Mouse (Mus musculus) stomach, embryonic 15.5 days (tissue): ENCODE results near the gene Ivd. TPM values are rescaled to one million over a fixed set of nuclear protein-coding genes. Genes with fewer than 3 reads are reported as not detected.

ENCODE experiments used
- ATAC-seq: fragments of 200-750 bp; cut with Nextera tagmentation; 2 replicates; pipeline ENCODE4 v1.8.0; 2017; ENCODE audit warnings: low read depth, moderate number of reproducible peaks, moderate TSS enrichment; ENCODE audit not compliant: insufficient read depth, low FRiP score
- H3K27ac ChIP-seq: fragments of 300-500 bp; sonication (generic); 2 replicates; pipeline ENCODE4 v1.5.1; 2015; ENCODE audit warnings: mild to moderate bottlenecking, inconsistent platforms
- H3K27me3 ChIP-seq: fragments of 300-500 bp; sonication (generic); replicated peaks from 2 replicates; pipeline ENCODE4 v1.6.1; 2015; ENCODE audit warnings: inconsistent platforms
- H3K36me3 ChIP-seq: fragments of 300-500 bp; sonication (generic); 2 replicates; pipeline ENCODE4 v1.6.1; 2015; ENCODE audit warnings: inconsistent platforms
- H3K4me1 ChIP-seq: fragments of 300-500 bp; sonication (generic); 2 replicates; pipeline ENCODE4 v1.6.1; 2015; ENCODE audit warnings: inconsistent platforms
- H3K4me2 ChIP-seq: fragments of 300-500 bp; sonication (generic); 2 replicates; pipeline ENCODE4 v1.6.1; 2015; ENCODE audit warnings: mild to moderate bottlenecking, inconsistent platforms
- H3K4me3 ChIP-seq: fragments of 300-500 bp; sonication (generic); replicated peaks from 2 replicates; pipeline ENCODE4 v1.5.1; 2015; ENCODE audit warnings: inconsistent platforms
- H3K9ac ChIP-seq: fragments of 300-500 bp; sonication (generic); 2 replicates; pipeline ENCODE4 v1.6.1; 2015; ENCODE audit warnings: inconsistent platforms
- H3K9me3 ChIP-seq: fragments of 300-500 bp; sonication (generic); 2 replicates; pipeline ENCODE4 v1.6.1; 2016; ENCODE audit warnings: inconsistent platforms
- WGBS: fragments of 180-500 bp; shearing (Covaris S2); methylation state at CpG from one replicate; pipeline ENCODE4 v1.1.7; 2015; 5-methylcytosine and 5-hydroxymethylcytosine counted together
- polyA plus RNA-seq: library from polyadenylated mRNA; unstranded; fragments of >200 nt; fragmentation: Nextera tagmentation; extraction: Ambion mirVana; gene quantifications from 2 replicates; pipeline ENCODE4 v1.2.1, GENCODE M21; 2015

The Ivd gene
- polyA plus RNA-seq, 1 experiment from 2014 or later, result 55.1 TPM

DNA sequence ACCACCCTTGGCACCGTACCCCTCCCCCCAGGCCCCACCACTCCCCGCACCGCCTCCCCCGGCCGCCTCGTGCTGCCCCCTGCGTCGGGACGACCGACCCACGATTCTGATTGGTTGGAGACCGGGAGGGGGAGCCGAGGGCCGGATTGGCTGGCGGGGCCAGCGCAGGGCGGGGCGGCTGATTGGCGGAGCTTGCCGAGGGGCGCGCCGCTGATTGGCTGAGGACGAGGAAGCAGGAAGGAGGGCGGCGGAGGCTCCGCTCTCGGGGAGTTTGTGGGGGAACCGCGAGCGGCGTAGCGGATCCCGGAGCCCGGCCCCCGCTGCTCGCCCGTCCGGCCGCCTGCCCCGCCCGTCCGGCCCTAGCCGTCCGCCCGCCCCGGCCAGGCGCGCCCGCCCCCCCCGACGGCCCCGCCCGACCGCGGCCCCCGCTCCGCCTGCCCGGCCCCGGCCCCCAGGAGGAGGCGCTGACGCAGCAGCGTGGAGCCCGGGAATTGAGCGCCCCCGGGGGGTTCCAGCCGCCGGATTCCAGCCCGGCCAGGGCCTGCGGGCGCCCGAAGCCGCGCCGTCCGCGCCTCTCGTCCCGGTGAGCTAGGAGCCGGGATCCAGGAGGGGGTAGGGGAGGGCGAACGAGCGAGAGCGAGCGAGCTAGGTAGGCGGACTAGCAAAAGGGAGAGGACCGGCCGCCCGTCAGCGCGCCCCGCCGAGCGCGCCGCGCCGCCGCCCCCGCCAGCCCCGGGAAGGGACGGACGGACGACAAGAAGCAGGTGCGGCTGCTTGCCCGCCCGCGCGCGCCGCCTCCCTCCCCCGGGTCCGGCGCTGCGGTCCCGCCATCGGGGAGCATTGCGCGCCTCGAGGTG is 39.6 kb downstream of the Ivd start:
- H3K27me3 ChIP-seq, result peaks cover 41% of the 10 kb centered on the region
- no peaks in the 10 kb centered on the region for H3K36me3 ChIP-seq
- H3K9me3 ChIP-seq, result no peaks in the 10 kb centered on the region
- H3K27ac ChIP-seq, result peak overlapping the region; percentile 70
- ATAC-seq, result peak; percentile 91
- peak overlapping the region; percentile 94 for H3K4me3 ChIP-seq
- under 1% methylated on average over 95 of the region's 120 CpGs for WGBS
- H3K4me1 ChIP-seq, result peaks cover 39% of the 10 kb centered on the region
- peak overlapping the region; percentile 82 for H3K9ac ChIP-seq
- peak overlapping the region; percentile 97 for H3K4me2 ChIP-seq

DNA sequence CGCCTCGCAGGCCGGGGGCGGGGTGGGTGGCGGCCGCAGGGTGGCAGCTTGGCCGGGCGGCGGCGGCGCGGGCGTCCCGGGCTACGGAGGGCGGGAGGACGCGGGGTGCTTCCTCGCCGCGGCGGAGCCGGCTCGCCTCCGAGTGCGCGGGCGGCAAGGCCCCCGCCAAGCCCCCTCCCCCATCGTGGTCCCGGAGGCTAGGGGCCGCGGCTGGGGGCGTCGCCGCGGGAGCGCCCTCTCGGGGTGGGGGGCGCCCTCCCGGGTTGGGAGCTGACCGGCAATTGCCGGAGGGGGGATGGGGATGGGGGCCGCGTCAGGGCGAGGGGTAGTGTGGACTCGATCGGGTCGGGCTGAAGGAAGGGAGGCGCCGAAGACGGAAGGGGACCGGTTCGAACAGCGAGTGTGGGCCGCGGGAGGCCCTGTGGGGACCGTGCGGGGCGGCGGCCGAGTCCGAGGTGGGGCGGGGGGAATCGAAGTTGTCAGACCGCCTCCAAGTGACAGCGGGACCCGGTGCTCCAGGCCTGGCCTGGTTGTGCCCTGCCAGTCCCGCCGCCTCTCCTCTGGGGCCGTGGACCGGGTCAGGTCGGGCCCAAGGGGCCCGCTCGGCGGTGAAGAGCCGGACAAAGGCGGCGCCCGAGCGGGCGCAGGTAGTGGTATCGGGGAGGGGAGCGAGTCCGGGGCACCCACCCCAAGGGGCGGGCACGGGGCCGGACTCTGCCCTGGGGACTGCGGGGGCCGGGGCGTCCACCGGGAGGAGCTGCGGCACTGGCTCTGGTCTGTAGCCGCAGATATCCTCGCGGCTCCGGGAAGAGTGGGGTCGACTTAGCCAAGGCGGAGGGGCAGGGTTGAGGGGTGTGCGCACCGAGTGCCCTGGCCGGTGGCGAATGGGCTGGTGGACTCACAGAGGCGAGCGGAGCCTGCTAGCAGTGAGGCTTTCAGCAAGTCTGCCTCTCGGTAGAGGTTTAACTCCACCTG is 40.6 kb downstream of the Ivd start:
- Histone ChIP-seq H3K4me2 (peak overlapping the region; percentile 97), H3K36me3 (no peaks in the 10 kb centered on the region), H3K27ac (peak overlapping the region; percentile 70), H3K4me1 (peaks cover 30% of the 10 kb centered on the region), H3K9ac (peak overlapping the region; percentile 82), H3K9me3 (no peaks in the 10 kb centered on the region), H3K27me3 (peaks cover 32% of the 10 kb centered on the region), H3K4me3 (peak overlapping the region; percentile 94)
- peak; percentile 28 for ATAC-seq
- WGBS, result 2% methylated on average over 67 of the region's 106 CpGs

DNA sequence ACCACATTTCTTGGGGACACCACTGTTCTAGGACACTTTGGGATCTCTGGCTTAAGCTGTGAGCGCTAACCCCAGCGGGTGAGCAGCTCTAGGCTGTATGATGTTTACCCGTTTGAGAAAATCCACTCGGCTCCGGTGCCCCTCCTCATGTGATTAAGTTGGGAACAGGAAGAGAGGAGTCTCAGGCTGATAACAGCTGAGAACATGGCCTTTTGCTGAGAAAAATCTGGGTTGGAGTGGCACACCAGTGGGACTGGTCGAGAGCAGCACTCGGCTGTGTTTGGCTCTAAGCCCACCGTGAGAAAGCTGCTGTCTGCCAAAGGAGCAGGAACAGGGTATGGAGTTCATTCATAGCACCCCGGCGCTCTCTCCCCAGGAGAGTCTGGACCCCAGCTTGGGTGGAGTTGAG is 41.6 kb downstream of the Ivd start:
- H3K4me2 ChIP-seq, result peak overlapping the region; percentile 97
- H3K27me3 ChIP-seq, result peaks cover 22% of the 10 kb centered on the region
- peak overlapping the region; percentile 94 for H3K4me3 ChIP-seq
- no peak overlapping the region for H3K27ac ChIP-seq
- no peak overlapping the region for H3K9ac ChIP-seq
- no peak for ATAC-seq
- peaks cover 28% of the 10 kb centered on the region for H3K4me1 ChIP-seq
- H3K36me3 ChIP-seq, result no peaks in the 10 kb centered on the region
- no peaks in the 10 kb centered on the region for H3K9me3 ChIP-seq
- WGBS, result 14% methylated on average over 10 of the region's 10 CpGs

DNA sequence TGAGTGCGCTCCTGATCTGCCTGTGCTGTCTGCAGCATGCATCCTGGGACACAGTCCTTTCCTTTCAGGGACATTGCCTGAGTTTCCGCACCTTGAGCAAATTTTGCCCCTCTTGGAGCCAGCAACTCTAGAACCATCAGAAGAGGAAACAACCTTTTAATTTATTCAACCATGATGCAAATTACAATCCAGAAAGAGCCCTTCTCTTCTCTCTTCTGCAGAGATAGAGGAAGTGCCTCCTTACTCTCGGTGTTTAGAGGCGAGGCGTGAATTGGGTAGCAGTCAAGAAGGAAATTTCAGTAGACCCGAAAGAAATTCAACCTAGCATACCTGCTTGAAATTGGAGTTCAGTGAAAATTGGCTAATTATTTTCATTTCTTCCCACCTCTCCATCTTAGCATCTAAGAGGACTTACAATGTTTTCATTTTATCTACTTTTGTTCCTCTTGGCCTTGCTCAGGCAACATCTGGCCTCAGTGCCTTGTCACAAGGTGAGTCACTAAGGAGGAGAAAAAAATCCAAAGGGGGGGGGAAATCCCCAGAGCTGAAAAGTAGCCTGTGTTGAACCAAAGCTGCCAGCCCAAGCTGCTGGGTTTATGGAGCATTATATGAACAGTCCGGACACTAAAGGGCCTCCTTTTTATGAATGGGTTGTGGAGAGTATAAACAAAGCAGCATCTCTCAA is 43.8 kb downstream of the Ivd start:
- peaks cover 23% of the 10 kb centered on the region for H3K4me1 ChIP-seq
- no peak overlapping the region for H3K27ac ChIP-seq
- no peak overlapping the region for H3K4me2 ChIP-seq
- WGBS, result 84% methylated on average over 7 of the region's 7 CpGs
- H3K36me3 ChIP-seq, result no peaks in the 10 kb centered on the region
- H3K9me3 ChIP-seq, result no peaks in the 10 kb centered on the region
- H3K9ac ChIP-seq, result no peak overlapping the region
- ATAC-seq, result no peak
- H3K4me3 ChIP-seq, result no peak overlapping the region
- H3K27me3 ChIP-seq, result 0 out of 2 replicates have a peak, but pooled peaks cover 4% of the 10 kb centered on the region

DNA sequence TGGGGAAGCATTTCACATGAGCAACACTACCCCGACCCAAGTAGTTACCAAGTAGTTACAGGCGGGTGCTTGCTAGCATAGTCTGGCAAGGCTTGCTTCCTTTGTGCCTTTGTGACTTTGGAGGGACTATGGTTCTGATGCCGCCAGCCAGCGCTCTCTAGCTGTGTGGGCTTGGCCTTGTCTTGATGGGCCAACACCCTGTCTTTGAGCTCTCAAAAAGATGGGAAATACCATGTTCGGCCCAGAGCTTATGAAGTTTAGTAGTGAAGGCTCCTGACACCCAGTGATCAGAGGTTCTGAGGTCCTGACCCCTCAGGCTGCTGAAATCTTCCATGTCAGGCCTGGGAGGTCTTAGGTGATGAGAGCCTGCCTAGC is 44.4 kb downstream of the Ivd start:
- ATAC-seq, result no peak
- no peak overlapping the region for H3K9ac ChIP-seq
- peaks cover 19% of the 10 kb centered on the region for H3K4me1 ChIP-seq
- no peak overlapping the region for H3K4me2 ChIP-seq
- WGBS, result 87% methylated on average over 5 of the region's 5 CpGs
- no peak overlapping the region for H3K27ac ChIP-seq
- no peaks in the 10 kb centered on the region for H3K9me3 ChIP-seq
- no peaks in the 10 kb centered on the region for H3K27me3 ChIP-seq
- H3K4me3 ChIP-seq, result no peak overlapping the region
- H3K36me3 ChIP-seq, result no peaks in the 10 kb centered on the region

DNA sequence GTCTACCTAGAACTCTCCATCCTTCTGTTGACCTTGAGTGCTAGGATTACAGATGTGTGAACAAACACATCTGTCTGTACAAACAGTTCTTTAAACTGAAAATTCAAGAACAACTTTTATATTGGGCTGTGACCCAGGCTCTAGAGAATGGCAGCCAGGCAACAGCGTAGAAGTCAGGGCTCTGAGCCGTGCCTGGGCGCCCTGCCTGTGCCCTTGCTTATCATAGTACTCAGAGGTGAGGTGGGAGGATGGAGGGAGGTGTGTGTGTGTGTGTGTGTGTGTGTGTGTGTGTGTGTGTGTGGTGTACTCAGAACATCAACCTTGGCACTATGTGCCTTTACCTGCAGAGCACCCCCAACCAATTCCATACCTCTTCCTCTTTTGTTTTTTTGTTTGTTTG is 46.0 kb downstream of the Ivd start:
- Histone ChIP-seq H3K27me3 (no peaks in the 10 kb centered on the region), H3K27ac (no peak overlapping the region), H3K4me1 (peaks cover 13% of the 10 kb centered on the region), H3K9me3 (no peaks in the 10 kb centered on the region), H3K9ac (no peak overlapping the region), H3K4me3 (no peak overlapping the region), H3K36me3 (no peaks in the 10 kb centered on the region), H3K4me2 (no peak overlapping the region)
- ATAC-seq, result no peak
- 84% methylated on average over 3 of the region's 3 CpGs for WGBS

DNA sequence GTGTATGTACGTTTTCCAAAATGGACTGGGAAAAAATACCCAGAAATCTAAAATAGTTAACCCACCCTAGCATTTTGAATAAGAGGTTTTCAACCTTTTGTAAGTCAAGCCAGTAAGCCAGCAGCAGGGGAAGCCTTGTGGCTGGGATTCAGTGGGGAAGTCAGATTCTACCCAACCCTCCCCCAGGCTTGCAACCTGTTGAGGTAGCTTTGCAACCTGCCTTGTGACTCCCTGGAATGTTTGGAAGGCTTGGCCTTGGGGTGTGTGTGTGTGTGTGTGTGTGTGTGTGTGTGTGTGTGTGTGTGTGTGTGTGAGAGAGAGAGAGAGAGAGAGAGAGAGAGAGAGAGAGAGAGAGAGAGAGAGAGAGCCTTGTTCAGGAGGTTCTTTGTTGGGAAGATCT is 47.4 kb downstream of the Ivd start:
- Histone ChIP-seq H3K4me3 (no peak overlapping the region), H3K27ac (no peak overlapping the region), H3K36me3 (no peaks in the 10 kb centered on the region), H3K27me3 (no peaks in the 10 kb centered on the region), H3K4me2 (no peak overlapping the region), H3K4me1 (peaks cover 18% of the 10 kb centered on the region), H3K9ac (no peak overlapping the region), H3K9me3 (no peaks in the 10 kb centered on the region)
- ATAC-seq, result no peak
- WGBS, result 78% methylated on average over 1 of the region's 1 CpGs

DNA sequence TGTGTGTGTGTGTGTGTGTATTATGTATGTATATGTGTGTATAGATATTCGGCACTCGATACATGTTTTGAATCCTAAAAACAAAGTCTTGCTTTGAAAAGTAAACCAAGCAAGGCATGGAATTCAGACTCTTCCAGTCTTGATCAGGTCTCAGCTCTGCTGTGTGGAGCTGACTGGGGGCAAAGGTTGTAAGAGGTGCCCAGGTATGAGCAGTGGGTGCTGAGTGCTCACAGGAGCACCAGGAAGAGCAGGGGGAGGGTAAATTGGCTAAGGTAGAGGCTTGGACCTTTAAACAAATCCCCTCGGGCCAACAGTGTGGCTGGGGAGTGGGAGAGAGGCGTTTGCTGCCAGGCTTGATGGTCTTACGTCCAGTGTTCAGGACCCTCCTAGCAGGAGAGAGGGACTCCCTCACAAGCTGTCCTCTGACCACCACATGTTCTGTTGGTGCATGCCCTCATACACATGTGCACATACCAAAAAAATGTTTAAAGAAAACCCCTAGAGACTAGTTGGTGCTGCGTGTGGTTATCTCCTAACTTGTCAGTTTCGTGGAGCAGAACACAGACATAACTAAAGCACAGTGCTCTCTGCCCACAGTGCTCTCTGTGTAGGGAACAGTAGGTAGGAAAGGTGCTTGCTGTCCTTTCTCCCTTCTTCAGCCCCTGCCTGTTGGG is 49.0 kb downstream of the Ivd start:
- Histone ChIP-seq H3K4me1 (peaks cover 24% of the 10 kb centered on the region), H3K9me3 (no peaks in the 10 kb centered on the region), H3K36me3 (no peaks in the 10 kb centered on the region), H3K27me3 (no peaks in the 10 kb centered on the region), H3K4me2 (no peak overlapping the region), H3K27ac (no peak overlapping the region), H3K9ac (no peak overlapping the region), H3K4me3 (no peak overlapping the region)
- WGBS, result 65% methylated on average over 7 of the region's 7 CpGs
- no peak for ATAC-seq

DNA sequence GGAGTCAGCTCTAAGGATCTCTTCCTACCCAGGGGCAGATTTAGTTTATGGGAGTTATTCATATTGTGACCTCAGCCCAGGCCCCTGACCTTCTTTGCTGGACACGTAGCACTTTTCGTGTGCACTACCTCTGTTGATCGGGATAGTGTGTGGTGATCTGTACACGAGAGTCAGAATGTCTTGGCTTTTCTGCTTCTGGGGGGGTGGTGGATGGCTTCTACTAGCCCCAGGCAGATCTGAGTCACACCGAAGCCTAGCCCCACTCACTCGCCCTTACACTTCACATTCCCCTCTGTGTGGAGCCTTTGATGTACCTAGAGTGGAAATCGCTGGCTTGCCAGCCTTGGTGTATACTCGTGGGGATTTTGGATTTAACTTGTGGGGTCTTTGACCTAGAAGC is 51.0 kb downstream of the Ivd start:
- H3K9ac ChIP-seq, result no peak overlapping the region
- WGBS, result 79% methylated on average over 8 of the region's 8 CpGs

DNA sequence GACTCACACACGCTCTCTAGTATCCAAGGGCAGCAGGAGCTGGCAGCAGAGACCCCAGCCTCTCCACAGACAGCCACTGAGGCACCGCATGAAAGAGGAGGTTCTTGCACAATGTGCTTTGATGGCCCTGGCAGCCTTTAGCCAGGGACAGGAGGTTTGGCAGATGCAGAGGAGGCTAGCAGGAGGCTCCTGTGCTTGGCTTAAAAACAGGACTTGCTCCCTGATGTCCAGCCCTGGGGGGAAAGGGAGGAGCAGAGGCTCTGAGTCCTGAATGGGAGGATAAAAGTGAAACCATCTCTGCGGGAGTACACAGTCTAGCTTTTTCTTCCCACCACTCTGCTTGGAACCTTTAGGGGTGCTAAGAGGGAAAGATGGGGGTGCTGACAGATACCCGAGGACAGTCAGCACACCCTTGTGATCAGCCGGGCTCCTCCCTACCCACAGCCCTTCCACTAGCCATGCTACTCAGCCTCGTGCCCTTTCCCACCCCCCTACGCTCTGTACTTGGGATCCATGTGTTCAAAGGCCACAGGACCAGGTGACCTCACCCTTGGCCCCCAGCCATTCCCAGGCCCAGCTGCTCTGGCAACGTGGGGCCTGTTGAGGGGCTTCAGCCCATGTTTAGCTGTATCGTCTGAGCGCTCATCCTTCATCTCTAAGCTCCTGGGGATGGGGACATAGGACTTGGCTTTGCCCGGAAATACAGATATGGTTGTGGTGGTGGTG is 52.0 kb downstream of the Ivd start:
- H3K36me3 ChIP-seq, result no peaks in the 10 kb centered on the region; the same call in 1 of the 2 replicates
- no peak overlapping the region for H3K4me3 ChIP-seq
- no peaks in the 10 kb centered on the region for H3K27me3 ChIP-seq
- H3K4me2 ChIP-seq, result peak overlapping the region; percentile 25; the same call in 1 of the 2 replicates
- 47% methylated on average over 11 of the region's 11 CpGs for WGBS
- H3K9ac ChIP-seq, result no peak overlapping the region
- peaks cover 20% of the 10 kb centered on the region for H3K4me1 ChIP-seq
- ATAC-seq, result peak; percentile 40; the same call in 1 of the 2 replicates
- no peak overlapping the region for H3K27ac ChIP-seq
- H3K9me3 ChIP-seq, result no peaks in the 10 kb centered on the region

More for the DNA sequence above, 51.0 kb downstream of the Ivd start:
- Histone ChIP-seq H3K4me2 (no peak overlapping the region), H3K36me3 (no peaks in the 10 kb centered on the region; the same call in 1 of the 2 replicates), H3K9me3 (no peaks in the 10 kb centered on the region), H3K27me3 (no peaks in the 10 kb centered on the region), H3K27ac (no peak overlapping the region), H3K4me1 (peaks cover 24% of the 10 kb centered on the region), H3K4me3 (no peak overlapping the region)
- no peak for ATAC-seq
